Mouse (Mus musculus) midbrain, postnatal 0 days (tissue): Measurements from ENCODE around the gene Nudt3. TPM values are rescaled to one million over a fixed set of nuclear protein-coding genes. Genes with fewer than 3 reads are reported as not detected.
A peak's percentile ranks its signal among the peaks of the same experiment; 100 is the strongest.

ENCODE experiments used
- ATAC-seq: fragments of 200-750 bp; cut with Nextera tagmentation; 2 replicates; pipeline ENCODE4 v1.8.0; 2017; ENCODE audit warnings: moderate number of reproducible peaks, mild to moderate bottlenecking, moderate TSS enrichment, moderate library complexity; ENCODE audit not compliant: low FRiP score
- DNase-seq: peaks from one replicate; pipeline ENCODE4 v3.0.0-alpha.2; 2015; ENCODE audit warnings: low spot score
- H3K27ac ChIP-seq: fragments of 300-500 bp; sonication (generic); 2 replicates; pipeline ENCODE4 v1.5.1; 2014; ENCODE audit warnings: low read depth, mild to moderate bottlenecking, low read length, mixed read lengths
- H3K27me3 ChIP-seq: fragments of 300-500 bp; sonication (generic); 2 replicates; pipeline ENCODE4 v1.6.1; 2014; ENCODE audit warnings: low read length, control low read depth, mixed read lengths; ENCODE audit not compliant: insufficient read depth
- H3K36me3 ChIP-seq: fragments of 300-500 bp; sonication (generic); 2 replicates; pipeline ENCODE4 v1.6.1; 2014; ENCODE audit warnings: low read length, control low read depth, mixed read lengths; ENCODE audit not compliant: insufficient read depth
- H3K4me1 ChIP-seq: fragments of 300-500 bp; sonication (generic); 2 replicates; pipeline ENCODE4 v1.6.1; 2014; ENCODE audit warnings: mild to moderate bottlenecking, control low read depth, antibody characterized with exemption, low read length, mixed read lengths; ENCODE audit not compliant: insufficient read depth
- H3K4me2 ChIP-seq: fragments of 300-500 bp; sonication (generic); 2 replicates; pipeline ENCODE4 v1.6.1; 2014; ENCODE audit warnings: low read depth, mild to moderate bottlenecking, low read length, mixed read lengths; ENCODE audit not compliant: poor library complexity, severe bottlenecking
- H3K4me3 ChIP-seq: fragments of 300-500 bp; sonication (generic); 2 replicates; pipeline ENCODE4 v1.5.1; 2014; ENCODE audit warnings: low read depth, mild to moderate bottlenecking, low read length, moderate library complexity
- H3K9ac ChIP-seq: fragments of 300-500 bp; sonication (generic); replicated peaks from 2 replicates; pipeline ENCODE4 v1.6.1; 2014; ENCODE audit warnings: mild to moderate bottlenecking, low read length, moderate library complexity, mixed read lengths; ENCODE audit not compliant: poor library complexity, severe bottlenecking
- H3K9me3 ChIP-seq: fragments of 300-500 bp; sonication (generic); 2 replicates; pipeline ENCODE4 v1.6.1; 2016; ENCODE audit warnings: low read length, control low read depth
- CTCF ChIP-seq: IDR thresholded peaks from 2 replicates; pipeline ENCODE4 v1.5.1; 2016; ENCODE audit warnings: antibody characterized with exemption, mild to moderate bottlenecking
- WGBS: fragments of 180-500 bp; shearing (Covaris S2); extraction: QIAGEN DNeasy Blood & Tissue Kit; methylation state at CpG from one replicate; pipeline ENCODE4 v1.1.7; 2014; 5-methylcytosine and 5-hydroxymethylcytosine counted together
- polyA plus RNA-seq: library from polyadenylated mRNA; unstranded; fragments of >200 nt; fragmentation: Nextera tagmentation; extraction: Ambion mirVana; gene quantifications from 2 replicates; pipeline ENCODE4 v1.2.1, GENCODE M21; 2015
- total RNA-seq: library from RNA; depleted of rRNA; stranded (reverse); fragments of >200 nt; gene quantifications from 2 replicates; pipeline ENCODE4 v1.2.3, GENCODE M21; 2014

Nudt3 gene
- total and polyA plus RNA-seq, 2 experiments from 2014 or later, result 203 to 280 TPM

- ATAC-seq, result no peak
- Histone ChIP-seq H3K9ac (no peak overlapping the region), H3K36me3 (peaks cover 43% of the 10 kb centered on the region), H3K27me3 (no peaks in the 10 kb centered on the region), H3K4me1 (no peaks in the 10 kb centered on the region), H3K9me3 (no peaks in the 10 kb centered on the region), H3K4me3 (no peak overlapping the region), H3K4me2 (no peak overlapping the region), H3K27ac (no peak overlapping the region)
- WGBS, result 87% methylated on average over 12 of the region's 12 CpGs
- TF ChIP-seq CTCF, result peak; percentile 46
- DNase-seq, result no peak
Measured at GRCm38 (mm10) chr17:27591826-27592564, 31.3 kb downstream of the Nudt3 start.

DNA sequence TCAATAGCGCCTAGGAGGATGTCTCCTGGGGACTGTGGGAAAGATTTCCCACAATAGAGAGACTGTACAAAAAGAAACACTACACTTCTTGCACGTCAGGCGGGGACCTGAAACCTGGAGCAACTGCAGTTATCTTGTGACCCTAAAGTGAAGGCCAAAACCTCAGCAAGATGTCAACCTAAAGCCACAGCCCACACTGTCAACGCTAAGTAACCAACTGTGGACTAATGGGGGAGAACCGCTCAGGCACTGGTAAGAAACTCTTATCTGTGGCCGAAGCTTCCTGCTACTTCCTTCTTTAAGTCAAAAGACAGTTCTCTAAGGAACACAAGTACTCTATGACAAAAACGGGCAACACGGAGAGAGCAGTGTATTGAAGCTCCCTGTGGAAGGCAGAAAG, 35.1 kb downstream of the Nudt3 start:
- Histone ChIP-seq H3K9ac (no peak overlapping the region), H3K4me2 (no peak overlapping the region), H3K36me3 (peaks cover 20% of the 10 kb centered on the region), H3K4me1 (no peaks in the 10 kb centered on the region), H3K27ac (no peak overlapping the region), H3K27me3 (no peaks in the 10 kb centered on the region), H3K4me3 (no peak overlapping the region), H3K9me3 (no peaks in the 10 kb centered on the region)
- WGBS, result 82% methylated on average over 8 of the region's 8 CpGs
- TF ChIP-seq CTCF, result no peak
- DNase-seq, result no peak
- ATAC-seq, result no peak

DNA sequence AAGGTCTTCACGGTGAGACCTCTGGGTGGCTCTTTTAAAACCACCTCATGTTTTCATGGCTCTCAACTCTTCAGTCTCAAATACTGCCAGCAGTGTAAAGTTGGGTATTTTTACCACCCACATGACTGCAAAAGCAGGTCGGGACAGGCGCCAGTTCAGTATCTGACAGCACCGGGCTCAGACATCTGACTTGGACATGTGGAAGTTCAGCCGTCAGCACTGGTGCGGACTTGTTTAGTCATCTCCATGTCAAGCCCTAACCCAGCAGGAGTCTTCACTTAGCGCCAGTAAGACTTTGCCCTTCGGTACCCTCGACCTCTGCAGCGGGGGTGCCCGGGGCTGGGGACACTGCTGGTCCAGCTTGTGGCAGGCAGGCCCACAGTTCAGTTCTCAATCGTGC, 36.0 kb downstream of the Nudt3 start:
- no peak overlapping the region for H3K4me3 ChIP-seq
- no peak for ATAC-seq
- no peaks in the 10 kb centered on the region for H3K4me1 ChIP-seq
- no peaks in the 10 kb centered on the region for H3K9me3 ChIP-seq
- no peak for TF ChIP-seq CTCF
- no peaks in the 10 kb centered on the region for H3K27me3 ChIP-seq
- peaks cover 23% of the 10 kb centered on the region for H3K36me3 ChIP-seq
- H3K27ac ChIP-seq, result peak overlapping the region; percentile 60
- DNase-seq, result no peak
- WGBS, result 68% methylated on average over 12 of the region's 12 CpGs
- no peak overlapping the region for H3K9ac ChIP-seq
- H3K4me2 ChIP-seq, result no peak overlapping the region

GRCm38 (mm10) chr17:27586661-27587060, 36.6 kb downstream of the Nudt3 start:
- TF ChIP-seq CTCF, result no peak
- Histone ChIP-seq H3K4me3 (no peak overlapping the region), H3K27me3 (no peaks in the 10 kb centered on the region), H3K4me1 (no peaks in the 10 kb centered on the region), H3K9ac (no peak overlapping the region), H3K27ac (peak overlapping the region; percentile 60; the same call in 1 of the 2 replicates), H3K4me2 (no peak overlapping the region), H3K36me3 (peaks cover 27% of the 10 kb centered on the region), H3K9me3 (no peaks in the 10 kb centered on the region)
- ATAC-seq, result no peak
- 60% methylated on average over 9 of the region's 9 CpGs for WGBS
- DNase-seq, result no peak

DNA sequence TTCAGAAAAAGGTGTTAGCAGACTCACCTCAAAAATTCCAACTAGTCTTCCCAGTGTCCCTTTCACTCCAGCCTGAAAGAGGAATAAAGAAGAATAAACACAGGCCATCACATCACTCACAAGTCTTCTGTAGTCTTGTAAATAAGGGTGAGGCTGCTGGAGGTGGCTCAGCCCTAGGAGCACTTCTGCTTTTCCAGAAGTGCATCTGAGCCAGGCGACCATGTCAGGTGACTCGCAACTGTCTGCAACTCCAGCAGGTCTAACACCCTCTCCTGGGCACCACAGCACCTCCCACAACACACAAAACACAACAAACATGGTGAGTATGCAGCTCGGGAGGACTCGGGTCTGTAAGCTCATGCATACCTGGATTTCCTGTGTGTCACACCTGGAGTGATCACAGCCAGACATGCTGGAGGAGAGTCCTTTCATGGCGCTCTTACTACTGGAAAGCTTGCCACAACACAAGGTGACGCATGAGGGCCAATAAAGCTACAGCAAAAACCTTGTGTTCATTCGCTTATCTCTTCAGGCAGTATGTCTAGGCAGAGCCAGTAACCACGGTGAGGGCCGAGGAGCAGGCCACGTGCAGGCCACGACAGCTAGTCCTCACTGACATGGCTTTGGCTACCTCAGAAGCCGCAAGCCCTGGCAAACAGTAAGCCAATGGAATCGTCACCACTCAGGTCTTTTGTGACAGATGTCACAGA, 40.0 kb downstream of the Nudt3 start:
- Histone ChIP-seq H3K27ac (no peak overlapping the region), H3K4me1 (no peaks in the 10 kb centered on the region), H3K27me3 (no peaks in the 10 kb centered on the region), H3K36me3 (peaks cover 43% of the 10 kb centered on the region), H3K9me3 (no peaks in the 10 kb centered on the region), H3K4me2 (no peak overlapping the region), H3K9ac (no peak overlapping the region), H3K4me3 (no peak overlapping the region)
- ATAC-seq (no peak), DNase-seq (no peak)
- 90% methylated on average over 13 of the region's 13 CpGs for WGBS
- TF ChIP-seq CTCF, result no peak

- no peak overlapping the region for H3K4me3 ChIP-seq
- H3K27me3 ChIP-seq, result no peaks in the 10 kb centered on the region
- H3K4me1 ChIP-seq, result no peaks in the 10 kb centered on the region
- no peak for TF ChIP-seq CTCF
- H3K36me3 ChIP-seq, result peaks cover 42% of the 10 kb centered on the region
- H3K27ac ChIP-seq, result no peak overlapping the region
- ATAC-seq, result no peak
- DNase-seq, result no peak
- no peak overlapping the region for H3K9ac ChIP-seq
- H3K4me2 ChIP-seq, result no peak overlapping the region
- no peaks in the 10 kb centered on the region for H3K9me3 ChIP-seq
- WGBS, result 90% methylated on average over 16 of the region's 20 CpGs
Measured at GRCm38 (mm10) chr17:27580392-27581068, 42.8 kb downstream of the Nudt3 start.
